Mouse (Mus musculus) left cerebral cortex, postnatal 4 days (tissue): Measurements from ENCODE around the gene Id1. TPM values are rescaled to one million over a fixed set of nuclear protein-coding genes. Genes with fewer than 3 reads are reported as not detected.
A peak's percentile ranks its signal among the peaks of the same experiment; 100 is the strongest.

Experiments
- DNase-seq: peaks from one replicate; pipeline ENCODE4 v3.0.0-alpha.2; 2022
- intact Hi-C: fragments of 180-260 bp; cut with DNase I; formaldehyde crosslinking; loops from one replicate; pipeline ENCODE4 v1.15.1; 2025
- total RNA-seq, 2 experiments: library from RNA; stranded (reverse); gene quantifications; 2 replicates each; pipeline ENCODE4 v1.2.3; 2021

Id1 gene
- 10 to 100 TPM; 25.6 to 27.6 TPM for total RNA-seq

- DNase-seq, result peak; percentile 77
- intact Hi-C loops, result no loop called here
Measured at GRCm38 (mm10) chr2:152736090-152736601, at the start of gene Id1. TSS of gene Id1 (plus strand) at chr2:152736251.

GRCm38 (mm10) chr2:152686399-152686798 lies 49.7 kb upstream of the Id1 start:
- no peak for DNase-seq
- intact Hi-C loops, result no loop called here

GRCm38 (mm10) chr2:152686806-152687267 lies 49.2 kb upstream of the Id1 start, which contains the start of gene Mcts2:
TSS of gene Mcts2 (plus strand) at chr2:152687035.
- peak; percentile 97 for DNase-seq
- intact Hi-C loops, result no loop called here

- no peak for DNase-seq
- intact Hi-C loops, result no loop called here
Measured at GRCm38 (mm10) chr2:152691564-152692217, 44.4 kb upstream of the Id1 start.

- peak; percentile 78 for DNase-seq
- intact Hi-C loops, result no loop called here
Measured at GRCm38 (mm10) chr2:152693233-152693632, 42.8 kb upstream of the Id1 start.

- intact Hi-C loops, result no loop called here
- DNase-seq, result no peak
Measured at GRCm38 (mm10) chr2:152693735-152694134, 42.3 kb upstream of the Id1 start.

- intact Hi-C loops, result no loop called here
- no peak for DNase-seq
Measured at GRCm38 (mm10) chr2:152694708-152695107, 41.3 kb upstream of the Id1 start.

GRCm38 (mm10) chr2:152696016-152696415 lies 40.0 kb upstream of the Id1 start:
- DNase-seq, result no peak

GRCm38 (mm10) chr2:152696476-152697164 lies 39.4 kb upstream of the Id1 start:
- DNase-seq, result peak; percentile 94
- intact Hi-C loops, result loop anchor here (2.0 kb wide), 1 partner anchor 134 kb away; the partner anchor contains the start of gene Bcl2l1

More at GRCm38 (mm10) chr2:152696016-152696415, 40.0 kb upstream of the Id1 start:
- intact Hi-C loops, result loop anchor here (2.0 kb wide), 1 partner anchor 135 kb away; the partner anchor contains the start of gene Bcl2l1

GRCm38 (mm10) chr2:152700138-152700537 lies 35.9 kb upstream of the Id1 start:
- DNase-seq, result no peak
- intact Hi-C loops, result no loop called here

GRCm38 (mm10) chr2:152700725-152701124 lies 35.3 kb upstream of the Id1 start:
- intact Hi-C loops, result no loop called here
- DNase-seq, result peak; percentile 45

GRCm38 (mm10) chr2:152703596-152704255 lies 32.3 kb upstream of the Id1 start:
- intact Hi-C loops, result no loop called here
- peak; percentile 34 for DNase-seq

GRCm38 (mm10) chr2:152704256-152704605 lies 31.8 kb upstream of the Id1 start:
- intact Hi-C loops, result no loop called here
- DNase-seq, result peak; percentile 59

GRCm38 (mm10) chr2:152704811-152705370 lies 31.2 kb upstream of the Id1 start:
- intact Hi-C loops, result no loop called here
- DNase-seq, result no peak

GRCm38 (mm10) chr2:152705993-152706571 lies 30.0 kb upstream of the Id1 start:
- intact Hi-C loops, result no loop called here
- peak; percentile 84 for DNase-seq

GRCm38 (mm10) chr2:152707186-152707585 lies 28.9 kb upstream of the Id1 start:
- intact Hi-C loops, result no loop called here
- DNase-seq, result no peak

GRCm38 (mm10) chr2:152707627-152708026 lies 28.4 kb upstream of the Id1 start:
- intact Hi-C loops, result no loop called here
- DNase-seq, result peak; percentile 88

GRCm38 (mm10) chr2:152709066-152709465 lies 27.0 kb upstream of the Id1 start:
- intact Hi-C loops, result no loop called here
- DNase-seq, result no peak

GRCm38 (mm10) chr2:152716241-152716772 lies 19.7 kb upstream of the Id1 start:
- DNase-seq, result no peak
- intact Hi-C loops, result no loop called here

- intact Hi-C loops, result no loop called here
- no peak for DNase-seq
Measured at GRCm38 (mm10) chr2:152717652-152718051, 18.4 kb upstream of the Id1 start.
